Mouse (Mus musculus) heart, embryonic 12.5 days (tissue): ENCODE data around the gene Serf2. TPM values are rescaled to one million over a fixed set of nuclear protein-coding genes. Genes with fewer than 3 reads are reported as not detected.
"Not testable (repeated sequence)": the region's sequence is repeated elsewhere in the genome, so short reads cannot be mapped to it uniquely, and the experiment has no call there.

Source experiments
- ATAC-seq: fragments of 200-750 bp; cut with Nextera tagmentation; 2 replicates; pipeline ENCODE4 v1.8.0; 2017; ENCODE audit warnings: moderate TSS enrichment, moderate library complexity; ENCODE audit not compliant: insufficient number of reproducible peaks, low FRiP score
- H3K27ac ChIP-seq: fragments of 300-500 bp; sonication (generic); 2 replicates; pipeline ENCODE4 v1.5.1; 2016; ENCODE audit warnings: mild to moderate bottlenecking, moderate library complexity; ENCODE audit not compliant: poor library complexity, severe bottlenecking
- H3K27me3 ChIP-seq: fragments of 300-500 bp; sonication (generic); replicated peaks from 2 replicates; pipeline ENCODE4 v1.6.1; 2016; ENCODE audit warnings: mild to moderate bottlenecking, moderate library complexity
- H3K36me3 ChIP-seq: fragments of 300-500 bp; sonication (generic); 2 replicates; pipeline ENCODE4 v1.6.1; 2016; ENCODE audit warnings: mild to moderate bottlenecking, moderate library complexity
- H3K4me1 ChIP-seq: fragments of 300-500 bp; sonication (generic); replicated peaks from 2 replicates; pipeline ENCODE4 v1.6.1; 2016; ENCODE audit warnings: mild to moderate bottlenecking
- H3K4me2 ChIP-seq: fragments of 300-500 bp; sonication (generic); 2 replicates; pipeline ENCODE4 v1.6.1; 2016; ENCODE audit warnings: mild to moderate bottlenecking, moderate library complexity
- H3K4me3 ChIP-seq: fragments of 300-500 bp; sonication (generic); 2 replicates; pipeline ENCODE4 v1.5.1; 2016; ENCODE audit warnings: mild to moderate bottlenecking
- H3K9ac ChIP-seq: fragments of 300-500 bp; sonication (generic); 2 replicates; pipeline ENCODE4 v1.6.1; 2016; ENCODE audit warnings: mild to moderate bottlenecking, moderate library complexity
- H3K9me3 ChIP-seq: fragments of 300-500 bp; sonication (generic); replicated peaks from 2 replicates; pipeline ENCODE4 v1.6.1; 2016; ENCODE audit warnings: mild to moderate bottlenecking, moderate library complexity
- WGBS: fragments of 180-500 bp; shearing (Covaris S2); methylation state at CpG from one replicate; pipeline ENCODE4 v1.1.7; 2016; 5-methylcytosine and 5-hydroxymethylcytosine counted together
- polyA plus RNA-seq: library from polyadenylated mRNA; unstranded; fragments of >200 nt; fragmentation: Nextera tagmentation; extraction: Ambion mirVana; gene quantifications from 2 replicates; pipeline ENCODE4 v1.2.1, GENCODE M21; 2016

Serf2 gene
- polyA plus RNA-seq, 1 experiment from 2014 or later, result 610 TPM

- peak overlapping the region; percentile 97; the same call in 1 of the 2 replicates for H3K4me2 ChIP-seq
- not testable (repeated sequence) for ATAC-seq, H3K27ac ChIP-seq, H3K9ac ChIP-seq, H3K4me1 ChIP-seq, H3K4me3 ChIP-seq, H3K36me3 ChIP-seq, H3K27me3 ChIP-seq, H3K9me3 ChIP-seq
- 89% methylated on average over 3 of the region's 3 CpGs for WGBS
Observed at GRCm38 (mm10) chr2:121472783-121473182, 23.8 kb downstream of the Serf2 start.

- not testable (repeated sequence) for H3K4me1 ChIP-seq, H3K36me3 ChIP-seq, H3K9me3 ChIP-seq, H3K27me3 ChIP-seq
- Histone ChIP-seq H3K4me2 (peak within 1 kb of the TSS; percentile 97), H3K4me3 (peak within 1 kb of the TSS; percentile 80), H3K27ac (peak within 1 kb of the TSS; percentile 58), H3K9ac (peak within 1 kb of the TSS; percentile 83)
- WGBS, result 4% methylated on average over 41 of the region's 41 CpGs
- peak; percentile 92 for ATAC-seq
Observed at GRCm38 (mm10) chr2:121473301-121474179, 24.5 kb downstream of the Serf2 start, which contains the start of gene Mfap1b. Gene Mfap1b (minus strand): TSS chr2:121474067.

DNA sequence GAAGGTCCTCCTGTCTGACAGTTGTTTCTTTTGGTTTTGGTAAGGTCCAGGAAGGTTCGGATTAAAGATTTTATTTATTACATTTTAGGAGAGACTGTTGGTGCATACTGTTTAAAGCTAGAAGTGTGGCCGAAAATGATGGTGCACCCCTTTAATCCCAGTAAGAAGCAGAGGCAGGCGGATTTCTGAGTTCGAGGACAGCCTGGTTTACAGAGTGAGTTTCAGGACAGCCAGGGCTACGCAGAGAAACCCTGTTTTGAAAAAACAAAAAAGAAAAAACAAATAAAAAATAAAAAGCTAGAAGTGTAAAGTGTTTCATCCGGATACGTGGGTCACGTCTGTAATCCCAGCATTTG is 25.2 kb downstream of the Serf2 start:
- peak overlapping the region; percentile 83; the same call in 1 of the 2 replicates for H3K9ac ChIP-seq

DNA sequence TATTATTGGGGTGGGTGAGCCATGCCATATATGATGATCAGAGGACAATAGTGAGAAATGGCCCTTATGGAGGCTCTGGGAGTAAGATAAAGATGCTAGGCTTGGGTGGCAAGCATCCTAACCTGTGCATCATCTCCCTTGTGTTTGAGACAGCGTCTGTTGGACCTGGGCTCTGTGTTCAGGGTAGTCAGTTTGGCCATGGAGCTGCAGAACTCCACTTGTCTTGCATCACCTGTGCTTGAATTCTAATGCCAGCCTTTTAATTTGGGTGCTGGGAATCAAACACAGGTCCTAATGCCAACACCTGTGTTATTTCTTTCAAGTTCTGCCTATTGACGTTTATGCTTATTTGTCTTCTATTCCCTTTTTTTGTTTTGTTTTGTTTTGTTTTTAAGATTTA is 26.3 kb downstream of the Serf2 start:
- H3K4me3 ChIP-seq, H3K4me1 ChIP-seq, H3K27me3 ChIP-seq, H3K4me2 ChIP-seq, ATAC-seq, H3K27ac ChIP-seq, H3K36me3 ChIP-seq, H3K9ac ChIP-seq, H3K9me3 ChIP-seq: not testable (repeated sequence)
- WGBS, result 90% methylated on average over 2 of the region's 2 CpGs

More for the DNA sequence above, 25.2 kb downstream of the Serf2 start:
- peak overlapping the region; percentile 58; the same call in 1 of the 2 replicates for H3K27ac ChIP-seq
- H3K9me3 ChIP-seq, result no peaks in the 10 kb centered on the region
- H3K27me3 ChIP-seq, result no peaks in the 10 kb centered on the region
- ATAC-seq, result peak; percentile 16
- H3K4me3 ChIP-seq, result peak overlapping the region; percentile 80
- H3K4me2 ChIP-seq, result peak overlapping the region; percentile 97
- H3K4me1 ChIP-seq, result peaks cover 3% of the 10 kb centered on the region; the same call in 1 of the 2 replicates
- WGBS, result 30% methylated on average over 8 of the region's 8 CpGs
- H3K36me3 ChIP-seq, result peaks cover 8% of the 10 kb centered on the region; the same call in 1 of the 2 replicates

GRCm38 (mm10) chr2:121477491-121478266 is 28.7 kb downstream of the Serf2 start:
- no peak for ATAC-seq
- no peak overlapping the region for H3K27ac ChIP-seq
- H3K4me1 ChIP-seq, result peaks cover 3% of the 10 kb centered on the region; the same call in 1 of the 2 replicates
- no peak overlapping the region for H3K4me2 ChIP-seq
- WGBS, result 76% methylated on average over 3 of the region's 3 CpGs
- H3K4me3 ChIP-seq, result no peak overlapping the region
- no peak overlapping the region for H3K9ac ChIP-seq
- H3K9me3 ChIP-seq, result no peaks in the 10 kb centered on the region
- H3K27me3 ChIP-seq, result no peaks in the 10 kb centered on the region
- H3K36me3 ChIP-seq, result peaks cover 3% of the 10 kb centered on the region; the same call in 1 of the 2 replicates

DNA sequence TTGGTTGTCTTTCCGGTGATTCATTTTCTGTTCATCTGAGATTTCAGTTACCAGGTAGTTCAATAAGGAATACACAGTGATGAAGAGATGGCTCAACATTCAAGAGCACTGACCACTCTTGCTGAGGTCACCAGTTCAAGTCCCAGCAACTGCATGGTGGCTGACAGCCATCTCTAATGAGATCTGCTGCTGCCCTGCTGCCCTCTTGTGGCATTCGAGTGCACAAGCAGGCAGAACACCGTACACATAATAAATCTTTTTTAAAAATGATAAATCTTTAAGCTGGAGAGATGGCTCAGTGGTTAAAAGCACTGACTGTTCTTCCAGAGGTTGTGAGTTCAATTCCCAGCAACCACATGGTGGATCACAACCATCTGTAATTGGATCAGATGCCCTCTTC is 31.5 kb downstream of the Serf2 start:
- WGBS, result 60% methylated on average over 3 of the region's 3 CpGs
- no peak overlapping the region for H3K4me3 ChIP-seq
- ATAC-seq, result no peak
- H3K27me3 ChIP-seq, result no peaks in the 10 kb centered on the region; the same call in 1 of the 2 replicates
- H3K4me1 ChIP-seq, result no peaks in the 10 kb centered on the region
- H3K27ac ChIP-seq, result no peak overlapping the region
- H3K9ac ChIP-seq, result no peak overlapping the region
- H3K4me2 ChIP-seq, result no peak overlapping the region
- H3K36me3 ChIP-seq, result peaks cover 3% of the 10 kb centered on the region; the same call in 1 of the 2 replicates
- H3K9me3 ChIP-seq, result no peaks in the 10 kb centered on the region

DNA sequence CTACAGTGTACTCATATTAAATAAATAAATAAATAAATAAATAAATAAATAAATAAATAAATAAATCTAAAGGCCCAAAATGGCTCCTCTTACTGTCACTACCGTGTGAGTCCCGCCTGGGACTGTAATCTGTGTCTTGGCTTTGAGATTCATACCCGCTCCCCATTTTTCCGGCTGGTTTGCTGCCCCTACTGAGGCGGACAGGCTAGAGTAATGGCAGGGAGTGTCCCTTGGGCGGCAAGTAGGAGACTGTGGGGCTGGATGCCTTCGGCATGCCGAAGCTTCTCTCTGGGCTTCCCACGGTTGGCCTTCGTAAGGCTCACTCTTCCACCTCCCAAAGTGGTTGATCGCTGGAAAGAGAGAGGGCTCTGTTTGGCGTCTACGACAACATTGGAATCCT is 31.9 kb downstream of the Serf2 start:
- not testable (repeated sequence) for H3K9ac ChIP-seq, H3K36me3 ChIP-seq, H3K27me3 ChIP-seq, H3K4me2 ChIP-seq, H3K9me3 ChIP-seq, H3K4me1 ChIP-seq, H3K27ac ChIP-seq, H3K4me3 ChIP-seq, ATAC-seq
- WGBS, result 81% methylated on average over 13 of the region's 13 CpGs

GRCm38 (mm10) chr2:121483576-121483975 is 34.6 kb downstream of the Serf2 start:
- Histone ChIP-seq H3K4me1 (no peaks in the 10 kb centered on the region), H3K9ac (no peak overlapping the region), H3K36me3 (no peaks in the 10 kb centered on the region), H3K27me3 (no peaks in the 10 kb centered on the region; the same call in 1 of the 2 replicates), H3K27ac (no peak overlapping the region), H3K9me3 (no peaks in the 10 kb centered on the region), H3K4me2 (no peak overlapping the region), H3K4me3 (no peak overlapping the region)
- WGBS, result 74% methylated on average over 8 of the region's 8 CpGs
- no peak for ATAC-seq

DNA sequence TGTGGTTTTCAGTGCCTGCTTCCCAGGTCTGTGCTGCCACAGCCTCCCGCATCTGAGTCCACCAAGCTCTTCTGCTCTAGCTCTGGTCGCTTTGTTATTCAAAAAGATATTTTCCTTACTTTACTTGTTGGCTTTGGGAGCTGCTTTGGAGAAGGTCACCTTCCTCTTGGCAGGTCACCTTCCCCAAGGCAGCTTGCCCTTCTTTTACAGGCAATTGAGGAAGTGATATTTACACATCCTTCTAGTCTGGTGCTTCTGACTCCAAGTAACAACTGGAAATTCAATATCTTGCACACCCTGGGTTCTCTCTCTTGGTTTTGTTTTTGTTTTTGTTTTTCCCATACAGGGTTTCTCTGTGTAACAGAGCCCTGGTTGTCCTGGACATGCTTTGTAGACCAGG is 35.4 kb downstream of the Serf2 start:
- 61% methylated on average over 2 of the region's 2 CpGs for WGBS
- not testable (repeated sequence) for H3K27ac ChIP-seq, H3K4me1 ChIP-seq, H3K27me3 ChIP-seq, H3K9ac ChIP-seq, H3K4me2 ChIP-seq, H3K4me3 ChIP-seq, ATAC-seq, H3K36me3 ChIP-seq, H3K9me3 ChIP-seq

DNA sequence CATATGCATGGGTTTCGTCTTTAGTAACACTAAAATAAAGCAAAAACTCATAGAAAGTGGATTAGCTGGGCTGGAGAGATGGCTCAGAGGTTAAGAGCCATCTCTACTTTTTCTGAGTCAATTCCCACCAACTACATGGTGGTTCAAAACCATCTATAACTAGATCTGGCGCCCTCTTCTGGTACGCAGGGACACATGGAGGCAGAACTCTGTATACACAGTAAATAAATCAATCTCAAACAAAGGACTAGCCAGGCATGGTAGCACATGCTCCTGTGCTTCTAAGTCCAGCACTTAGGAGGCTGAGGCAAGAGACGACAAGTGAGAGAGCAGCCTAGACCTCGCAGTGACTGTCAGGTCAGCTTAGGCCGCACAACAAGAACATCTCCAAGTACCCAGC is 52.6 kb downstream of the Serf2 start:
- H3K27ac ChIP-seq, H3K4me1 ChIP-seq, H3K9me3 ChIP-seq, ATAC-seq, H3K9ac ChIP-seq, H3K36me3 ChIP-seq, H3K4me2 ChIP-seq, H3K27me3 ChIP-seq, H3K4me3 ChIP-seq: not testable (repeated sequence)
- 100% methylated on average over 2 of the region's 6 CpGs for WGBS
